Mouse (Mus musculus) central nervous system, embryonic 11.5 days (tissue): ENCODE data around the gene Sptlc2. TPM values are rescaled to one million over a fixed set of nuclear protein-coding genes. Genes with fewer than 3 reads are reported as not detected.

Experiments
- polyA plus RNA-seq: library from polyadenylated mRNA; depleted of rRNA; stranded (reverse); fragments of >200 nt; gene quantifications from 2 replicates; pipeline ENCODE4 v1.2.3, GENCODE M21; 2012; rRNA removed

Sptlc2 gene
- polyA plus RNA-seq: 36.3 and 37.8 TPM in 2 replicates

GRCm38 (mm10) chr12:87388122-87388774 lies at the start of gene Sptlc2:
Sptlc2 (minus strand) TSS chr12:87388355.

GRCm38 (mm10) chr12:87299657-87300440 lies 88.3 kb downstream of the Sptlc2 start, which contains the start of gene Ism2:
Ism2 (minus strand) TSS chr12:87299705.

GRCm38 (mm10) chr12:87266108-87266826 lies 121.9 kb downstream of the Sptlc2 start, which contains the start of the genes Vipas39 and Ahsa1:
Vipas39 (minus strand) TSS chr12:87266256.
Ahsa1 (plus strand) TSS chr12:87266479.

Other genes with a start within 250 kb of the Sptlc2 start
- gene Gstz1, start 241.2 kb downstream of the Sptlc2 start, polyA plus RNA-seq: 47.9 and 60.7 TPM in 2 replicates
- 10.2 and 15.2 TPM in 2 replicates for gene Pomt2, start 240.4 kb downstream of the Sptlc2 start, polyA plus RNA-seq
- 0.48 and 0.79 TPM in 2 replicates for gene Samd15, start 188.6 kb downstream of the Sptlc2 start, polyA plus RNA-seq
- 5.9 and 8.2 TPM in 2 replicates for gene Tmed8, start 187.9 kb downstream of the Sptlc2 start, polyA plus RNA-seq
- gene Noxred1, start 149.6 kb downstream of the Sptlc2 start, polyA plus RNA-seq: 2.6 and 3.1 TPM in 2 replicates
- gene Vipas39, start 122.1 kb downstream of the Sptlc2 start, polyA plus RNA-seq: 39.8 and 57.9 TPM in 2 replicates
- 212 and 268 TPM in 2 replicates for gene Ahsa1, start 121.9 kb downstream of the Sptlc2 start, polyA plus RNA-seq
- 0.80 and 2.1 TPM in 2 replicates for gene Ism2, start 88.7 kb downstream of the Sptlc2 start, polyA plus RNA-seq
- 74.2 and 107 TPM in 2 replicates for gene Slirp, start 55.5 kb upstream of the Sptlc2 start, polyA plus RNA-seq
- gene Alkbh1, start 55.7 kb upstream of the Sptlc2 start, polyA plus RNA-seq: 44.1 and 53.0 TPM in 2 replicates
- 67.5 and 104 TPM in 2 replicates for gene Snw1, start 83.9 kb upstream of the Sptlc2 start, polyA plus RNA-seq
- not detected in 2 replicates for gene Gm5788, start 106.4 kb upstream of the Sptlc2 start, polyA plus RNA-seq
- gene Gm8300, start 126.0 kb upstream of the Sptlc2 start, polyA plus RNA-seq: not detected in 2 replicates
- gene Oog1, start 214.3 kb upstream of the Sptlc2 start, polyA plus RNA-seq: not detected in 2 replicates
- not detected in 2 replicates for gene Gm4027, start 230.5 kb upstream of the Sptlc2 start, polyA plus RNA-seq